Mouse (Mus musculus): ENCODE measurements at regions not wholly inside any gene's neighbourhood (a gene's known extent, or its start where the extent isn't known, plus 50 kb on each side); places are given as distances from the start of the nearest gene placed in this dataset.
A peak's percentile ranks its signal among the peaks of the same experiment; 100 is the strongest.

DNA sequence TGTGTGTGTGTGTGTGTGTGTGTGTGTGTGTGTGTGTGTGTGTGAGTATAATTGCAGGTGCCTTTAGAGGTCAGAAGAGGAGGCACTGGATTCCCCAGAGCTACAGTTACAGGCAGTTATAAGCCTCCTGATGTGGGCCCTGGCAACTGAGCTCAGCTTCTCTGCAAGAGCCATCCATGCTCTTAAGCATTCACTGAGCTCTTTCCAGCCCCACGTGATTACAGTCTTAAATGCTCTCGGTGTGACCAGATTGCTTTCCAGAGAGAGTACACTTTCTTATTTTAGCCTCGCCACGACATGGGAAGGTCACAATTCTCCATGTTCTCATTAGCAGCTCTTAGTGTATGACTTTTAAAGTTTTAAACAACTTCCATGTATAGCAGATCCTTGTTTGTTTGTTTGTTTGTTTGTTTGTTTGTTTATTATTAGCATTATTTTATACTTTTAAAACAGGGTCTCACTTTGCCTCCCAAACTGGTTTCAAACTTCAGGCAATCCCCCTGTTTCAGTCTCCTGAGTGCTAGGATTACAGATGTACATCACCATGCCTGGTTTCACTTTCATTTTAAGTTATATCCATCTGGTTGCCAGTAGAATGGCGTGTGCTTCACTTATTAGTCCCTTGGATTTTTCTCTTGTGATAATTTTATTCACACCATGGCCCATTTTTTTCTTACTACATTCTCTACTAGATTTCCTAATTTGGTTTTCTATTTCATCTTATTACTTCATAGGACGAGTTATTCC is 58.9 kb upstream of the Lifr start:
- no peak for TF ChIP-seq CTCF (IDR thresholded peaks at IDR 0.05; ENCODE audit: low read depth)
- Histone ChIP-seq H3K9me3 (ENCODE audit: low read length) (no peaks in the 10 kb centered on the region), H3K27me3 (ENCODE audit: insufficient read depth, low read length) (no peaks in the 10 kb centered on the region), H3K9ac (replicated peaks; ENCODE audit: low read length) (no peak overlapping the region), H3K4me2 (ENCODE audit: low read depth, low read length) (no peak overlapping the region), H3K4me1 (ENCODE audit: insufficient read depth, low read length) (no peaks in the 10 kb centered on the region), H3K36me3 (ENCODE audit: insufficient read depth, low read length) (no peaks in the 10 kb centered on the region), H3K27ac (no peak overlapping the region), H3K4me3 (ENCODE audit: low read length) (no peak overlapping the region)
- ATAC-seq (no peak), DNase-seq (ENCODE audit: low spot score) (peak; percentile 10)
- 59% methylated on average over 6 of the region's 6 CpGs for WGBS

GRCm38 (mm10) chr15:7037475-7037874 is 52.9 kb upstream of the Lifr start:
- DNase-seq (ENCODE audit: low spot score) (no peak), ATAC-seq (no peak)
- Histone ChIP-seq H3K4me3 (ENCODE audit: low read length) (no peak overlapping the region), H3K9me3 (ENCODE audit: low read length) (no peaks in the 10 kb centered on the region), H3K36me3 (ENCODE audit: insufficient read depth, low read length) (no peaks in the 10 kb centered on the region), H3K27me3 (ENCODE audit: insufficient read depth, low read length) (no peaks in the 10 kb centered on the region), H3K4me2 (ENCODE audit: low read depth, low read length) (no peak overlapping the region), H3K27ac (no peak overlapping the region), H3K9ac (replicated peaks; ENCODE audit: low read length) (no peak overlapping the region), H3K4me1 (ENCODE audit: insufficient read depth, low read length) (no peaks in the 10 kb centered on the region)
- WGBS, result 90% methylated on average over 8 of the region's 8 CpGs
- no peak for TF ChIP-seq CTCF (IDR thresholded peaks at IDR 0.05; ENCODE audit: low read depth)

- H3K9ac ChIP-seq (replicated peaks; ENCODE audit: low read length), result no peak overlapping the region
These were observed 51.3 kb upstream of the Lifr start for GRCm38 (mm10) chr15:7039119-7039518.

DNA sequence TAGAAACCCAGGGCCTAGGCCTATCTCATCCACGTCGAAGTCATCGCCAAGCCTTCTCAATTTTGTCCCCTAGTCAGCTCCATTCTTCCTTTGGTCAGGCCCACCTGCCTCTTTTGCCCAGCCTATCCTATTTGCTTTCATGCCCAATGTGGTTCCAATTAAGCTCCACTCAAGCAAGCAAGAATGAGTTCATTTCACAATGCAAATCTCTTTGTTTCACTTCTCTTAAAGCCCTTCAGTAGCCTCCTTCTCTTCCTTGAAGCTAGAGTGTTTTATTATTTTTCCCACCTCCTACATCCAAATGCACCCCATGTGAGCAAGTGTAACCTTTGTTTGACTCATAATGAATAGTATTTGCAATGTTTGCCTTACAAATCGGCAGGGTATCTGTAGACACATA is 50.6 kb upstream of the Lifr start:
- no peaks in the 10 kb centered on the region for H3K36me3 ChIP-seq (ENCODE audit: insufficient read depth, low read length)

More at GRCm38 (mm10) chr15:7039119-7039518, 51.3 kb upstream of the Lifr start:
- no peak overlapping the region for H3K4me3 ChIP-seq (ENCODE audit: low read length)
- H3K27me3 ChIP-seq (ENCODE audit: insufficient read depth, low read length), result no peaks in the 10 kb centered on the region
- ATAC-seq (no peak), DNase-seq (ENCODE audit: low spot score) (no peak)
- 92% methylated on average over 5 of the region's 5 CpGs for WGBS
- H3K4me2 ChIP-seq (ENCODE audit: low read depth, low read length), result no peak overlapping the region
- no peaks in the 10 kb centered on the region for H3K4me1 ChIP-seq (ENCODE audit: insufficient read depth, low read length)
- TF ChIP-seq CTCF (IDR thresholded peaks at IDR 0.05; ENCODE audit: low read depth), result no peak
- no peaks in the 10 kb centered on the region for H3K36me3 ChIP-seq (ENCODE audit: insufficient read depth, low read length)
- no peaks in the 10 kb centered on the region for H3K9me3 ChIP-seq (ENCODE audit: low read length)
- H3K27ac ChIP-seq, result no peak overlapping the region

More for the DNA sequence above, 50.6 kb upstream of the Lifr start:
- no peak for TF ChIP-seq CTCF (IDR thresholded peaks at IDR 0.05; ENCODE audit: low read depth)
- no peak for ATAC-seq
- no peaks in the 10 kb centered on the region for H3K4me1 ChIP-seq (ENCODE audit: insufficient read depth, low read length)
- no peak overlapping the region for H3K4me3 ChIP-seq (ENCODE audit: low read length)
- H3K9me3 ChIP-seq (ENCODE audit: low read length), result no peaks in the 10 kb centered on the region
- H3K4me2 ChIP-seq (ENCODE audit: low read depth, low read length), result no peak overlapping the region
- 61% methylated on average over 4 of the region's 4 CpGs for WGBS
- no peaks in the 10 kb centered on the region for H3K27me3 ChIP-seq (ENCODE audit: insufficient read depth, low read length)
- H3K9ac ChIP-seq (replicated peaks; ENCODE audit: low read length), result no peak overlapping the region
- DNase-seq (ENCODE audit: low spot score), result no peak
- H3K27ac ChIP-seq, result no peak overlapping the region

Measured in hindbrain, postnatal 0 days (tissue).